Mouse (Mus musculus): Measurements from ENCODE around the gene Shmt1. TPM values are rescaled to one million over a fixed set of nuclear protein-coding genes. Genes with fewer than 3 reads are reported as not detected.

Gene Shmt1
- polyA plus RNA-seq, 1 experiment from 2014 or later: 6.4 TPM

DNA sequence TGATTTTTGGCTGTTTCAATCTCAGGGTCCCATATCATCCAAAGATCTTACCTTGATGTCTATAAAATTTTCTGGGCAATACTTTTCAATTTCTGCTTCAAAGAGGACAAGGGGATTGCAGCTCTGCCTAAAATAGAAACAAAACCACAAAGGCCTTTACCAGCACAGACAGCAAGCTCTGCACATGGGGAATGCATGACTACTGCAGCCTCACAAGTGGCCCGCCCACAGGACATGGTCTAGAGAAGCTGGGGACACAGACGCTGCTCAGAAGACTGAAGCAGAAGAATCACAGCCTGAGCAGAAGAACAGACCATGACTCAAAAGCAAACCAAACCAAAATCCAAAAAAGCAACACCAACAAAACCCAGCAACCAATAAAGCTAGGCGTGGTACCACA lies 49.8 kb downstream of the Shmt1 start:
- ATAC-seq (ENCODE audit: low FRiP score) (no peak), DNase-seq (ENCODE audit: low spot score) (no peak)
- peaks cover 36% of the 10 kb centered on the region for H3K36me3 ChIP-seq (replicated peaks; ENCODE audit: control insufficient read depth, insufficient read depth)
- H3K4me3 ChIP-seq (replicated peaks; ENCODE audit: low read length): no peak overlapping the region
- no peaks in the 10 kb centered on the region for H3K4me1 ChIP-seq (replicated peaks; ENCODE audit: control insufficient read depth, insufficient read depth, low read length)
- H3K9ac ChIP-seq: no peak overlapping the region
- H3K27me3 ChIP-seq (ENCODE audit: control insufficient read depth, insufficient read depth, low read length): no peaks in the 10 kb centered on the region
- no peaks in the 10 kb centered on the region for H3K9me3 ChIP-seq (ENCODE audit: control insufficient read depth, low read length)
- 94% methylated on average over 3 of the region's 3 CpGs for WGBS
- H3K27ac ChIP-seq: no peak overlapping the region
- H3K4me2 ChIP-seq (replicated peaks): no peak overlapping the region

DNA sequence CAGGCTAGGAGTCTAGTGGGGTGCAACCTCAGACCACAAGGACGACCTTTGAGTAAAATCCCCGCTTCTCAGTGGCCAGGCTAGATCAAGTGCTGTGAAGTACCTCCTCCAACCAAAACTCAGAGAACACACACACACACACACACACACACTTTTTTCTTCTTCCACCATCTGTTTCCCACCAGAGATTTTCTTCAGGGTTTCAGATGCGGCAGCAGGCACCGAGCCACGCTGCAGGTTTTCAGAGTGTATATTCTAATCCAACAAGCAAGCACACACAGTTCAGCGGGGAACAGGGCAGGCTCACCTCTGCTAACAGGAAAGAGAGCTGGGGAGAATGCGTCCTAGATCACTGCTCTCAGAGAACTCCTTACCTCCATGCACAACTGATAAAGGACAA lies 55.9 kb downstream of the Shmt1 start:
- no peak overlapping the region for H3K9ac ChIP-seq
- no peaks in the 10 kb centered on the region for H3K4me1 ChIP-seq (replicated peaks; ENCODE audit: control insufficient read depth, insufficient read depth, low read length)
- H3K27ac ChIP-seq: no peak overlapping the region
- H3K27me3 ChIP-seq (ENCODE audit: control insufficient read depth, insufficient read depth, low read length): no peaks in the 10 kb centered on the region
- DNase-seq (ENCODE audit: low spot score) (no peak), ATAC-seq (ENCODE audit: low FRiP score) (no peak)
- H3K9me3 ChIP-seq (ENCODE audit: control insufficient read depth, low read length): no peaks in the 10 kb centered on the region
- no peak overlapping the region for H3K4me2 ChIP-seq (replicated peaks)
- no peak overlapping the region for H3K4me3 ChIP-seq (replicated peaks; ENCODE audit: low read length)
- H3K36me3 ChIP-seq (replicated peaks; ENCODE audit: control insufficient read depth, insufficient read depth): peaks cover 75% of the 10 kb centered on the region
- WGBS: 98% methylated on average over 7 of the region's 7 CpGs

DNA sequence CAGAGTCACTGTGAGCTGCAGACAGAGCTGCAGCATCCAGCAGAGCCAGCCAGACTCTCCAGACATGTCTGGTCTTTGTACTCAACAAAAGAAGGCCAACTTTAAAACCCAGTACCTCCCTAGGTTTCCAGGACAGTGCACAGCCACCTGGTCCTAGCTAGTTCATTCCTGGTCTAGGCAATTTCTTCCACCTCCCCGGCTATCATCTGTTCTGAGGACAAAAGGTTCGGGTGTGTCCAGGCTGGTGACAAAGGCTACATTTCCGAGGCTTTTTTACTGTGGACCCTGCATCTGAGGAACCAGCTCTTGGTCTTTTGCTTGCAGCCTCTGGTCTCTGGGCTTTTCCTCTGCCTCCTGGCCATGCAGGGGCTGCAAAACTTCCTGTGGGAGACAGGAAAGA lies 71.2 kb downstream of the Shmt1 start:
- Histone ChIP-seq H3K36me3 (replicated peaks; ENCODE audit: control insufficient read depth, insufficient read depth) (peaks cover 68% of the 10 kb centered on the region), H3K4me1 (replicated peaks; ENCODE audit: control insufficient read depth, insufficient read depth, low read length) (no peaks in the 10 kb centered on the region), H3K27ac (no peak overlapping the region), H3K4me3 (replicated peaks; ENCODE audit: low read length) (no peak overlapping the region), H3K4me2 (replicated peaks) (no peak overlapping the region), H3K9ac (no peak overlapping the region), H3K9me3 (ENCODE audit: control insufficient read depth, low read length) (no peaks in the 10 kb centered on the region), H3K27me3 (ENCODE audit: control insufficient read depth, insufficient read depth, low read length) (no peaks in the 10 kb centered on the region)
- DNase-seq (ENCODE audit: low spot score) (no peak), ATAC-seq (ENCODE audit: low FRiP score) (no peak)
- WGBS: 92% methylated on average over 3 of the region's 3 CpGs

Other genes starting within 250 kb of the Shmt1 start
- 43.8 and 46.1 TPM in 2 replicates for gene Llgl1, start 112.0 kb downstream of the Shmt1 start, polyA plus RNA-seq (2014; fragmentation: Nextera tagmentation; extraction: Ambion mirVana)
- gene Flii, start 84.5 kb downstream of the Shmt1 start, polyA plus RNA-seq (2014; fragmentation: Nextera tagmentation; extraction: Ambion mirVana): 62.7 and 64.3 TPM in 2 replicates
- gene Mief2, start 83.3 kb downstream of the Shmt1 start, polyA plus RNA-seq (2014; fragmentation: Nextera tagmentation; extraction: Ambion mirVana): 25.6 and 28.0 TPM in 2 replicates
- gene Top3a, start 34.4 kb downstream of the Shmt1 start, polyA plus RNA-seq (2014; fragmentation: Nextera tagmentation; extraction: Ambion mirVana): 7.2 and 8.0 TPM in 2 replicates
- gene Smcr8, start 34.2 kb downstream of the Shmt1 start, polyA plus RNA-seq (2014; fragmentation: Nextera tagmentation; extraction: Ambion mirVana): 8.3 and 8.9 TPM in 2 replicates
- 34.3 and 34.6 TPM in 2 replicates for gene Dhrs7b, start 18.9 kb upstream of the Shmt1 start, polyA plus RNA-seq (2014; fragmentation: Nextera tagmentation; extraction: Ambion mirVana)
- 52.4 and 57.7 TPM in 2 replicates for gene Tmem11, start 67.6 kb upstream of the Shmt1 start, polyA plus RNA-seq (2014; fragmentation: Nextera tagmentation; extraction: Ambion mirVana)
- gene Natd1, start 103.0 kb upstream of the Shmt1 start, polyA plus RNA-seq (2014; fragmentation: Nextera tagmentation; extraction: Ambion mirVana): 26.2 and 32.5 TPM in 2 replicates
- 23.5 and 24.3 TPM in 2 replicates for gene Map2k3, start 120.3 kb upstream of the Shmt1 start, polyA plus RNA-seq (2014; fragmentation: Nextera tagmentation; extraction: Ambion mirVana)
- gene Kcnj12, start 210.8 kb upstream of the Shmt1 start, polyA plus RNA-seq (2014; fragmentation: Nextera tagmentation; extraction: Ambion mirVana): 3.3 and 4.3 TPM in 2 replicates

Data from hindbrain, embryonic 14.5 days (tissue).